Mouse (Mus musculus): ENCODE results near the gene Scel. TPM values are rescaled to one million over a fixed set of nuclear protein-coding genes. Genes with fewer than 3 reads are reported as not detected.

Gene Scel
- total RNA-seq, 2 experiments from 2014 or later, result 0.95 to 1.1 TPM

DNA sequence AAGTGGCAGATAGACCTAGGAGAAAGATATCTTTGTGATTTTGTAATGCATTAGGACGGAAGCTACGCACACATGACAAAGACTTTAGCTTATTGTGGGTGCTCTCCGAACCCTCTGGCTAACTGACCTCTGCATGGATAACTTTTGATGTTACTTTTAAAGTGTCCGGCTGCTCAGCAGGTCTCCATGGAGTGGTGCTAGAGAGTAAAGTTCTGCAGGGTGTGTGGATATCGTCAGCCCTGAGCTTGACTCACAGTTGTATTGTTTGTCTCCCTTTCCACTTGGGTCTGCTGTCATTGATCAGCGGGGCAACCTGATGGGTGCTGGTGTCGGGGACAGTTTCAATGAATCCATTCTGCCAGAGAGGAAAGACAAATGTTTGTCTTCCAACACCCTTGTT lies 33.7 kb upstream of the Scel start:
- DNase-seq (ENCODE audit: extremely low spot score in 1 of 2, low spot score in 2 of 2), result no peak
- H3K27ac ChIP-seq, result no peak overlapping the region
- intact Hi-C loops (cut with DNase I), result loop anchor here (10.0 kb wide), 1 partner anchor 385 kb away; the partner anchor contains the start of gene Fbxl3
- no peak overlapping the region for H3K4me3 ChIP-seq
- peak; percentile 40 for TF ChIP-seq CTCF (IDR thresholded peaks at IDR 0.05)

DNA sequence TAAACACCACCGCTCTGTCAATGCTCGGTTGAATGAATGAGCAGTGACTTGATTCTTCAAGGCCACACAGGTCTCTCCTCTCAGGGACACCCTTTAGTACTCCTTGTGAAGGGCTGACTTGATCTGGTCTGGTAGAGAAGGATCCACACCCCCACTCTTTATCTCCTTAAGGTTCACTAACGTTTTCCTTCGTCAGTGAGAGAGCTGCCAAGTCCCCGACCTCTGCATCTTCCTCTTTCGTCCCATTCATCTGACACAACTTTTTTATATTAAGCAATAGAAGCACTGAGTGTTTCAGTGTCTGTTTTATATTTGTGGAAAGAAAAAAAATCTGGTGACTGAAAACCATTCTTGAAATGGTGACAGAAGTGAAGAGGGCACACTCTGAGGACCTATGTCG lies 31.6 kb upstream of the Scel start:
- no peak for TF ChIP-seq CTCF (IDR thresholded peaks at IDR 0.05)
- no peak overlapping the region for H3K27ac ChIP-seq
- DNase-seq (ENCODE audit: extremely low spot score in 1 of 2, low spot score in 2 of 2), result no peak
- H3K4me3 ChIP-seq, result no peak overlapping the region
- intact Hi-C loops (cut with DNase I), result no loop called here

DNA sequence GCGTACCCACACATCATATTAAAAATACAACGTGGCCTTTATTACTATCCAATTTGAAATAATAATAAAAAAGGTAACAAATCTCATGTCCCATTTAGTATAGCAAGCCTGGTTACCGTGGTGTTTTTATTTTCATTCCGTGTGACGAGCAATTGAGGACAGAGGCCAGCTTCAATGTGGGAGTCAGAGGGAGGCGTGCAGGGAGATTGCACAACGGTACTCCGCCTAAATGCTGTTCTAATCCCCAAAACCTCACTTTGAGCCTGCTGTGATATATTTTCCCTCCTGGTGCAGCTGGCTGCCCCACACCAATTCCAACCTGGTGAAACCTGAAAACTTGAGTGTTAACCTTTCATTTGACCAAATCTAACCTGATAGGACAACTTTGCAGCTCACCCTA lies 27.5 kb upstream of the Scel start:
- no peak for DNase-seq (ENCODE audit: extremely low spot score in 1 of 2, low spot score in 2 of 2)
- intact Hi-C loops (cut with DNase I), result no loop called here
- Histone ChIP-seq H3K27ac (no peak overlapping the region), H3K4me3 (no peak overlapping the region)
- TF ChIP-seq CTCF (IDR thresholded peaks at IDR 0.05), result no peak

DNA sequence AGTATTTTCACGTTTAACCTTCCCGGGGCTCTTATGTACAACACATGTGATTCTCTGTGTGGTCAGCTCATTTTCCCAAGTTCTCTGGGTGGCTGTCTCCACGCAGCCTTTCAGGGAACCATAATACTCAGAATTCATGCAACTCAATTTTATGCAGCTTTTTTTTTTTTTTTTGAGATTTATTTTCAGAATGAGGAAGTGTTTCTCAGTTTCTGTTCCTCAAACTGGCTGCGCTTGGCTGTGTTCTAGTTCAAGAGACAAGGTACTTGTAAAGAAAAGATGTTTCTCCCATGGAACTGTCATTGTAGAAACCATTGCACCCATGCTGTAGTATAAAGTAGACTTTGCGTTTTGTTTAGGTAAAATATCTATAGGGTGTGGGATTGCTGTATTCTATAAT lies 26.2 kb upstream of the Scel start:
- DNase-seq (ENCODE audit: extremely low spot score in 1 of 2, low spot score in 2 of 2), result no peak
- TF ChIP-seq CTCF (IDR thresholded peaks at IDR 0.05), result no peak
- intact Hi-C loops (cut with DNase I), result no loop called here

DNA sequence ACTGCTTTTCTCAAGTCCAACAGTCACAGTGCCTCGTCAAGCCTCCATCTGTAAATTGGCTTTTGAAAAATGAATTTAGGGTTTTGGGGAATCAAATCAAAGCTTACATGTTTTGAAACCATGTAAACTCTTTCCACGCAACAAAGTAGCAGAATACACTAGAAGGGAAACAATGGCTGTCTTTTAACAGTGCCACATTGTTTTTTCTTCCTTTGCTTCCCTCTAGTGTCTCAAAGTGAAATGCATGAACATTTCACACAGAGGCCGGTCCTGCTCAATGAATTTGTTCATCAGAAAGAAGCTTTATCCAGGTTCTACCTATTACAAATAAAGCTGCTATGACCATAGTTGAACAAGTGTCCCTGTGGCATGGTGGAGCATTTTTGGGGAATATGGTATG lies 24.5 kb upstream of the Scel start:
- no peak overlapping the region for H3K27ac ChIP-seq
- DNase-seq (ENCODE audit: extremely low spot score in 1 of 2, low spot score in 2 of 2), result no peak
- intact Hi-C loops (cut with DNase I), result no loop called here
- no peak overlapping the region for H3K4me3 ChIP-seq
- TF ChIP-seq CTCF (IDR thresholded peaks at IDR 0.05), result peak; percentile 61

More for the DNA sequence above, 26.2 kb upstream of the Scel start:
- Histone ChIP-seq H3K27ac (no peak overlapping the region), H3K4me3 (no peak overlapping the region)

DNA sequence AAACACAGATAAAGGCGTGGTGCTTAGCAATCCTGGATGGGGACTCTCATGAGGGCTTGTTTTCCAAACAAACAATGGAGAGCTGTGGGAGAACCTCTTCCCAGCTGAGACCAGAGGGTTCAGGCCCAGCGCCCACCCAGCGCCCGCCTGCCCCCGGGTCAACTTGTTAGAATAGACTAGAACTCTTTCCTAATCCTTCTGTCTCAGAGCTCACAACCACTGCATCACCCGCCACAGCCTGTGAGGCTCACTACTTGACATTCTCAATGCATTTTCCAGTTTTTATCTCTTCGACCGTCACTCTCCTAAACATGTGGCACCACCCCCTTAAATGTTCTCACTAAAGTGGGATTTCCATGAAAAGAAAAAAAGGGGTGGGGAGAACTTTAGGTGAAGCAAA lies 14.9 kb upstream of the Scel start:
- DNase-seq (ENCODE audit: extremely low spot score in 1 of 2, low spot score in 2 of 2), result no peak
- no peak for TF ChIP-seq CTCF (IDR thresholded peaks at IDR 0.05)
- Histone ChIP-seq H3K27ac (no peak overlapping the region), H3K4me3 (no peak overlapping the region)
- intact Hi-C loops (cut with DNase I), result no loop called here

DNA sequence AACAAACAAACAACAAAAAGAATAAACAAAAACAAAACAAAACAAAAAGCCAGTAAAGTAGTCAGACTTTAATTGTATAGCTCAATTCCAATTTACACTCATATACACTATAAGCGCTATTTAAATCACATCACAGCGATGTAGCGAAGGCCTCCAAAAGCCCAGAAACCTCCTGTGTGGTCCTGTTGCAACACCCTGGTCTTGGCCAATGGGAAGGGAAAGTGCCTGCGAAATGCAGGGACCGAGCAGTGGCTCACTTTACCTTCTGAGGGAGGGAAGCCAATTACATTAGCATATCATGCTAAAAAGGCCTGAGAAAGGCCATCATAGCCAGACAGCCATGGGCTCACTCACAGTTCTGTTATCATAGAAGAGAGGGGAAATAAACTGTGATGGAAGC lies 14.5 kb upstream of the Scel start:
- no peak for TF ChIP-seq CTCF (IDR thresholded peaks at IDR 0.05)
- Histone ChIP-seq H3K27ac (no peak overlapping the region), H3K4me3 (no peak overlapping the region)
- no peak for DNase-seq (ENCODE audit: extremely low spot score in 1 of 2, low spot score in 2 of 2)
- intact Hi-C loops (cut with DNase I), result no loop called here

DNA sequence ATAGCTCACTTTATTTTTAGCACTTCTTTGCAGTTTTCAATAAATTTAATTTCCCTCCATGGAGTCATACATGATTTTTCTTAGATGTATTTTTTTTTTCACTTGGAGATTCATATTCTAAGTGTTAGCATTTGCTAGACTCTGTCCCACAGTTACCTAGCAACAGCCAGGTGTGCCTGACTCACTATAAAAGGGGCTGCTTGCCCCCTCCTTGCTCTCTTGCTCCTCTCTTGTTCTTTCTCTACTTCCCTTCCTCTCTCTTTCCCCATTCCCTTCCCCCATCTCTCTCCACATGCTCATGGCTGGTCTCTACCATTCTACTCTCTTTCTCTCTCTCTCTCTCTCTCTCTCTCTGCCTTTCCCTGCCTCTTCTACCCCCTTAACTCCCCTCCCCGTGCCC lies 14.1 kb upstream of the Scel start:
- intact Hi-C loops (cut with DNase I), result no loop called here
- Histone ChIP-seq H3K4me3 (no peak overlapping the region), H3K27ac (no peak overlapping the region)
- TF ChIP-seq CTCF (IDR thresholded peaks at IDR 0.05), result no peak
- DNase-seq (ENCODE audit: extremely low spot score in 1 of 2, low spot score in 2 of 2), result no peak

DNA sequence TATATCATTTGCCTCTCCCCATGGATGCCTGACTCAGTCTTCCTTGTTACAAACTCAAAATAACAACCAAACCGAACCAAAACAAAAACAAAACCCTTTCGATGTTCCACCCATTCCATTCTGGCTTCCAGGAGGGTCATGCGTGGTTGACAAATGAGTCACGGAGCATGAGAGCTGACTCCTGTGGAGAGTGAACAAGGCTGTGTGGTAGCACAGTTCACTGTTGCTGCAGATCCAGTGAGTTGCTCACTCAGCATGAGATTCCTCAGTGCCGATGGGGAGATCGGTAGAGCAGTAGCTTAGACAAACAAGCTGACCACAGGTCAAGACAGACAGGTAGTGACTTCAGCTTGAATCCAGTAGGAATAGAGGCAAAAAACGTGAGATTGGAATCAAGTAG lies 12.8 kb upstream of the Scel start:
- no peak for TF ChIP-seq CTCF (IDR thresholded peaks at IDR 0.05)
- H3K4me3 ChIP-seq, result no peak overlapping the region
- no peak overlapping the region for H3K27ac ChIP-seq
- intact Hi-C loops (cut with DNase I), result no loop called here
- DNase-seq (ENCODE audit: extremely low spot score in 1 of 2, low spot score in 2 of 2), result no peak

DNA sequence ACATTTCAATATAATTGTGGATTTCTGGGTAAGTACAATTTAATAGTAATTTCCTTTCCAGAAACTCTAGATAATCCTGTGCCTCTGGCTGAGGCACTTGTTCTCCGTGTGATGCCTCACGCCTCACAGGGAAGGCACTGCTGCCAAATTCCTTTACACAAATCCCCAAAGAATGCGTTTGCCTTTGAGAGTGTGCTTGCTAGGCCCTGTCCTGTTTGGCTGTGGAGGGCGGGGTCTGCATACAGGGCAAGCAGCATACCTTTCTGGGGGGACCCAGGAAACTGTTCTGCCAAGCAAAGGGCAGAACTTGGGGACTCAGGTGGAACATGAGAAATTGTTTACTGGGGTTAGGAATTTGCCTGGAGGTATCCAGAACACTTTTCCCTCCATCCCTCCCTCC lies 12.2 kb upstream of the Scel start:
- no peak for TF ChIP-seq CTCF (IDR thresholded peaks at IDR 0.05)
- intact Hi-C loops (cut with DNase I), result no loop called here

DNA sequence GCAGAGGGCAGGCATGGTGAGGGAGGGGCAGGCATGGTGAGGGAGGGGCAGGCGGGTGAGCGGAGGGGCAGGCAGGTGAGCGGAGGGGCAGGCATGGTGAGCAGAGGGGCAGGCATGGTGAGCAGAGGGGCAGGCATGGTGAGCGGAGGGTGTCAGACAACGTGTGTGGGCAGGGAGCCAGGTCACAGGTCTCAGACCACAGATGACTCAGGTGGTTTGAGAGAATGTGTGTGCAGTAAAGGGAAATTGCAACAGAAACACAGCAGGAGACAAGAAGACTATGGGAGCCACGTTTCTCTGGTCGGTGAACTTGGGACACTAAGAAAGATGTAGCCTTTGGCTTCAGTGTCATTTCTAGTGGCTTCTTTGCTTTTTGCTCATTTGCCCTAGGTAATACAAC lies 8.6 kb upstream of the Scel start:
- DNase-seq (ENCODE audit: extremely low spot score in 1 of 2, low spot score in 2 of 2), result no peak
- H3K4me3 ChIP-seq, result no peak overlapping the region
- H3K27ac ChIP-seq, result no peak overlapping the region
- no peak for TF ChIP-seq CTCF (IDR thresholded peaks at IDR 0.05)
- intact Hi-C loops (cut with DNase I), result no loop called here

More for the DNA sequence above, 12.2 kb upstream of the Scel start:
- no peak for DNase-seq (ENCODE audit: extremely low spot score in 1 of 2, low spot score in 2 of 2)
- no peak overlapping the region for H3K27ac ChIP-seq
- no peak overlapping the region for H3K4me3 ChIP-seq

DNA sequence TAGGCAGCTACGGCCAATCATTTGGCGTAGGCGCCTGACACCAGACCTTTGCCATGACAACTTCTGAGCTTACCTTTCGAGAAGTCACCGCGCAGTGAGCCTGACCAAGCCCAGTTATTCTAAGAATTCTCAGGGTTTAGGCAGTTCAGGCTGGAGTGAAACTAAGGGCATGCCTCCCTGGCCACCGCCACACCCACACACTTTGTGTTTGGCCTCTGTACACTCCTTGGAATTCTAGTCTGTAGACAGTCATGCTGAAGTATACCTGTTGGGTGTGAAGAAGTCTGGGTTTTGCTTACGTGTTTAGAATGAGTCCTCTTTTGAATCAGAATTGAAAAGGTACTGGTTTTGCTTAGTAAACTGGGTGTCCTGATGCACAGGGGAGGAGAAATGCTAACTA lies 3.6 kb upstream of the Scel start:
- Histone ChIP-seq H3K4me3 (no peak overlapping the region), H3K27ac (no peak overlapping the region)
- no peak for TF ChIP-seq CTCF (IDR thresholded peaks at IDR 0.05)
- no peak for DNase-seq (ENCODE audit: extremely low spot score in 1 of 2, low spot score in 2 of 2)
- intact Hi-C loops (cut with DNase I), result no loop called here

DNA sequence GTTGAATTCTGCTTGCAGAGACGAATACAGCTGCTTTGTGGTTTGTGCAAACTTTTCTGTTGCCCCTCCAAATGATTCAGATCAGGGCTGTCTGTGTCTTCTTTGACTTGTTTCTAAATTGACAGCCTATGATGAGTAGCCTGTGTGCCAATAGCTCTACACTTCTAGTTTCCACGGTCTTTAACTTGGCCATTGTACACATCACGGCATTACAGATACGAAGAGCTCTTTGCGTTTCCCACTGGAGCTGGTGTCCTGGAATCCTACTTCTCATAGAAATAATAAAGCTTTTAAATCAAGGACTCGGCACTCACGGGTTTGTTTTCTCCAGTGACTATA lies 300 bp downstream of the Scel start:
- intact Hi-C loops (cut with DNase I), result loop anchor here (1.0 kb wide), 1 partner anchor 41 kb away; no protein-coding TSS in a partner anchor
- TF ChIP-seq CTCF (IDR thresholded peaks at IDR 0.05), result no peak
- no peak for DNase-seq (ENCODE audit: extremely low spot score in 1 of 2, low spot score in 2 of 2)
- H3K27ac ChIP-seq, result no peak overlapping the region
- H3K4me3 ChIP-seq, result no peak overlapping the region

DNA sequence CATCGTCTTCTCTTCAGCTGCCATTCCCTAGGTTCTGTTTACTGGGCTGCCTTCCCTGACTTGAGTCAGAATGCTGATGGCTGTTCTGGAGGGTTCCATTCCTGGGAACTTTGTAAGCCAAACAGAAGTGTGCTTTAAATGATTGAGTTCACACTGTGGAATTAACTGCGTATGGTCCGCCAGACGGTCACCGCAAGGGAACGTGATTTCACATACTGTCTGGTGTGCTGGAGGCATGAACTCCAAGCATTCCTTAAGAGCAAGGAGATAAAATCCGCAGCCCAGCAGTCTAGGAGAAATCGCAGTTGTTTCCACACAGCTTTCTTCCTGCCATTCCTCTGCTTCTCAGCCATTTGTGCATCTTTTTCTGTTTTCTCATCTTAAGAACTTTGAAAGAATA lies 2.3 kb downstream of the Scel start:
- TF ChIP-seq CTCF (IDR thresholded peaks at IDR 0.05), result no peak
- DNase-seq (ENCODE audit: extremely low spot score in 1 of 2, low spot score in 2 of 2), result no peak
- intact Hi-C loops (cut with DNase I), result no loop called here
- no peak overlapping the region for H3K4me3 ChIP-seq
- H3K27ac ChIP-seq, result no peak overlapping the region
